Mouse (Mus musculus) midbrain, postnatal 0 days (tissue): ENCODE results near the gene Sf3b4. TPM values are rescaled to one million over a fixed set of nuclear protein-coding genes. Genes with fewer than 3 reads are reported as not detected.

ENCODE experiments used
- ATAC-seq: fragments of 200-750 bp; cut with Nextera tagmentation; 2 replicates; pipeline ENCODE4 v1.8.0; 2017; ENCODE audit warnings: moderate number of reproducible peaks, mild to moderate bottlenecking, moderate TSS enrichment, moderate library complexity; ENCODE audit not compliant: low FRiP score
- DNase-seq: peaks from one replicate; pipeline ENCODE4 v3.0.0-alpha.2; 2015; ENCODE audit warnings: low spot score
- H3K27ac ChIP-seq: fragments of 300-500 bp; sonication (generic); 2 replicates; pipeline ENCODE4 v1.5.1; 2014; ENCODE audit warnings: low read depth, mild to moderate bottlenecking, low read length, mixed read lengths
- H3K27me3 ChIP-seq: fragments of 300-500 bp; sonication (generic); 2 replicates; pipeline ENCODE4 v1.6.1; 2014; ENCODE audit warnings: low read length, control low read depth, mixed read lengths; ENCODE audit not compliant: insufficient read depth
- H3K36me3 ChIP-seq: fragments of 300-500 bp; sonication (generic); 2 replicates; pipeline ENCODE4 v1.6.1; 2014; ENCODE audit warnings: low read length, control low read depth, mixed read lengths; ENCODE audit not compliant: insufficient read depth
- H3K4me1 ChIP-seq: fragments of 300-500 bp; sonication (generic); 2 replicates; pipeline ENCODE4 v1.6.1; 2014; ENCODE audit warnings: mild to moderate bottlenecking, control low read depth, antibody characterized with exemption, low read length, mixed read lengths; ENCODE audit not compliant: insufficient read depth
- H3K4me2 ChIP-seq: fragments of 300-500 bp; sonication (generic); 2 replicates; pipeline ENCODE4 v1.6.1; 2014; ENCODE audit warnings: low read depth, mild to moderate bottlenecking, low read length, mixed read lengths; ENCODE audit not compliant: poor library complexity, severe bottlenecking
- H3K4me3 ChIP-seq: fragments of 300-500 bp; sonication (generic); 2 replicates; pipeline ENCODE4 v1.5.1; 2014; ENCODE audit warnings: low read depth, mild to moderate bottlenecking, low read length, moderate library complexity
- H3K9ac ChIP-seq: fragments of 300-500 bp; sonication (generic); replicated peaks from 2 replicates; pipeline ENCODE4 v1.6.1; 2014; ENCODE audit warnings: mild to moderate bottlenecking, low read length, moderate library complexity, mixed read lengths; ENCODE audit not compliant: poor library complexity, severe bottlenecking
- H3K9me3 ChIP-seq: fragments of 300-500 bp; sonication (generic); 2 replicates; pipeline ENCODE4 v1.6.1; 2016; ENCODE audit warnings: low read length, control low read depth
- CTCF ChIP-seq: IDR thresholded peaks from 2 replicates; pipeline ENCODE4 v1.5.1; 2016; ENCODE audit warnings: antibody characterized with exemption, mild to moderate bottlenecking
- WGBS: fragments of 180-500 bp; shearing (Covaris S2); extraction: QIAGEN DNeasy Blood & Tissue Kit; methylation state at CpG from one replicate; pipeline ENCODE4 v1.1.7; 2014; 5-methylcytosine and 5-hydroxymethylcytosine counted together
- polyA plus RNA-seq: library from polyadenylated mRNA; unstranded; fragments of >200 nt; fragmentation: Nextera tagmentation; extraction: Ambion mirVana; gene quantifications from 2 replicates; pipeline ENCODE4 v1.2.1, GENCODE M21; 2015
- total RNA-seq: library from RNA; depleted of rRNA; stranded (reverse); fragments of >200 nt; gene quantifications from 2 replicates; pipeline ENCODE4 v1.2.3, GENCODE M21; 2014

Sf3b4 gene
- total and polyA plus RNA-seq, 2 experiments from 2014 or later, result 70.3 to 158 TPM

GRCm38 (mm10) chr3:96192977-96193376 is 20.8 kb downstream of the Sf3b4 start:
- no peak for TF ChIP-seq CTCF
- no peak overlapping the region for H3K4me3 ChIP-seq
- no peaks in the 10 kb centered on the region for H3K27me3 ChIP-seq
- DNase-seq (no peak), ATAC-seq (no peak)
- no peaks in the 10 kb centered on the region for H3K9me3 ChIP-seq
- 70% methylated on average over 12 of the region's 12 CpGs for WGBS
- H3K9ac ChIP-seq, result no peak overlapping the region
- peaks cover 48% of the 10 kb centered on the region for H3K36me3 ChIP-seq
- H3K27ac ChIP-seq, result no peak overlapping the region
- peaks cover 8% of the 10 kb centered on the region; the same call in 1 of the 2 replicates for H3K4me1 ChIP-seq
- no peak overlapping the region for H3K4me2 ChIP-seq

GRCm38 (mm10) chr3:96194966-96195365 is 22.8 kb downstream of the Sf3b4 start:
- Histone ChIP-seq H3K9me3 (no peaks in the 10 kb centered on the region), H3K4me3 (no peak overlapping the region), H3K27me3 (no peaks in the 10 kb centered on the region), H3K36me3 (peaks cover 32% of the 10 kb centered on the region), H3K27ac (no peak overlapping the region), H3K4me2 (no peak overlapping the region), H3K4me1 (peaks cover 8% of the 10 kb centered on the region; the same call in 1 of the 2 replicates), H3K9ac (no peak overlapping the region)
- TF ChIP-seq CTCF, result no peak
- DNase-seq (no peak), ATAC-seq (no peak)
- WGBS, result 90% methylated on average over 10 of the region's 10 CpGs

DNA sequence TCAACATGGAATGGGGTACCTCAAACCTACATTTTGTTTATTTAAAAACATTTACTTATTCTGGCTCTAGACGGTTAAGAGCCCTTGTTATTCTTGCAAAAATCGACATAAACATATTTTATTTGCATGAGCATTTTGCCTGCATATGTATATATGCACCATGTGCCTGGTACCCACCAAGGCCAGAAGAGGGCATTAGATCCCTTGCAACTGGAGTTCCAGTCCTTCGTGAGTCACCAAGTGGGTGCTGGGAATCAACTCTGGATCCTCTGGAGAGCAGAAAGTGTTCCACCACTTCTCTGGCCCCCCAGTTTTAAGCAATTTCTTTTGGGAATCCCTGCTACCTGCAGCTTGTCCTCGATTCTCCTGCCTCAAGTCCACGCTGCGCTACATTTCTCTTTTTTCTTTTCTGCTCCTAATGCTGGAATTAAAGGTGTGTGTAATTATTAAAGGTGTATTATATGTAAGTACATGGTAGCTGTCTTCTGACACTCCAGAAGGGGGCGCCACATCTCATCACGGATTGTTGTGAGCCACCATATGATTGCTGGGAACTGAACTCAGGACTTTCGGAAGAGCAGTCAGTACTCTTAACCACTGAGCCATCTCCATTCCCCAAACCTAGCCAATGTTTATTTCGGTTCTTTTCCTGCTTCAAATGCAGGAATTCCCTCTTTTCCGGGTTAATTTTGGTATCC is 23.6 kb downstream of the Sf3b4 start:
- ATAC-seq (no peak), DNase-seq (no peak)
- peak; percentile 56 for TF ChIP-seq CTCF
- WGBS, result 94% methylated on average over 11 of the region's 11 CpGs
- H3K27me3 ChIP-seq, result no peaks in the 10 kb centered on the region
- no peak overlapping the region for H3K4me2 ChIP-seq
- no peaks in the 10 kb centered on the region for H3K9me3 ChIP-seq
- H3K4me1 ChIP-seq, result peaks cover 8% of the 10 kb centered on the region; the same call in 1 of the 2 replicates
- no peak overlapping the region for H3K27ac ChIP-seq
- H3K9ac ChIP-seq, result no peak overlapping the region
- H3K36me3 ChIP-seq, result peaks cover 24% of the 10 kb centered on the region
- H3K4me3 ChIP-seq, result no peak overlapping the region

DNA sequence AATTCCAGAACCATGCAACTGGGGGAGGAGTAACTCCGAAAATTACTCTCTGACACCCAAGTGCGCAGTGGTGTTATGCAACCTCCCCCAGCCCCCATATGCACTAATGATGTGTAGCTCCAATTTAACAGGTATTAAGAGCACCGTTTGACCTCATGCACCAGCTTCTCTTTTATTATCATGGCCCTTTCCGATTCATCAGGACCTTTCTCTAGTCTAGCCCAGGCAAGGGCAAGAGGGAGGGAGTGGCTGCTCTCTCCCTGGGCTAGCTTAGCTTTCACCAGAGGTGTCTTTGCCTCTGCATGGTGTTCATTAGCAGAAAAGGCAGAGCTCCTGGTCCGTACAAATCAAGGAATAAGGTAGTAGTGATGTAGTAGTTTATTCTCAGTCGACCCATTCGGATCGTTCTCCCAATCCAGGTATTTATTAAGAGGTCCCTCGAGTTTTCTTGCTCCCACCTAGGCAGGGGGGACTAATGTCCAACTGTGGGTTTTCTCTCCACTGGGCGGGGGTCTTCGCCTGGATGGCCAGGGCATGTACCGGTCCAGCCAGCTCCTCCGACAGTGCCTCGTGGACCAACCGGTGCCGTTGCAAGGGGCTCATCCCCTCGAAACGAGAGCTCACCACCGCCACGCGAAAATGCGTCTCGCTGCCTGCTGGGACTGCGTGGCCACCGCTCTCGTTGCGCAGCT is 24.5 kb downstream of the Sf3b4 start:
- Histone ChIP-seq H3K4me1 (peaks cover 8% of the 10 kb centered on the region; the same call in 1 of the 2 replicates), H3K36me3 (peaks cover 24% of the 10 kb centered on the region), H3K4me3 (peak overlapping the region; percentile 59), H3K27me3 (no peaks in the 10 kb centered on the region), H3K9me3 (no peaks in the 10 kb centered on the region), H3K4me2 (peak overlapping the region; percentile 92), H3K27ac (peak overlapping the region; percentile 100), H3K9ac (peak overlapping the region; percentile 86)
- peak; percentile 8; the same call in 1 of the 2 replicates for ATAC-seq
- no peak for DNase-seq
- WGBS, result 19% methylated on average over 27 of the region's 27 CpGs
- no peak for TF ChIP-seq CTCF

GRCm38 (mm10) chr3:96197129-96197749 is 25.1 kb downstream of the Sf3b4 start:
- Histone ChIP-seq H3K9ac (peak overlapping the region; percentile 86), H3K4me2 (peak overlapping the region; percentile 92), H3K36me3 (peaks cover 24% of the 10 kb centered on the region), H3K27ac (peak overlapping the region; percentile 100), H3K4me3 (peak overlapping the region; percentile 59), H3K27me3 (no peaks in the 10 kb centered on the region), H3K4me1 (peaks cover 8% of the 10 kb centered on the region; the same call in 1 of the 2 replicates), H3K9me3 (no peaks in the 10 kb centered on the region)
- peak; percentile 97 for DNase-seq
- ATAC-seq, result peak; percentile 93
- TF ChIP-seq CTCF, result peak; percentile 44
- under 1% methylated on average over 50 of the region's 50 CpGs for WGBS
